Mouse (Mus musculus) ES-E14 (cell line): ENCODE measurements around the gene Prkar2b.

Source experiments
- CHD2 ChIP-seq: IDR thresholded peaks from 2 replicates; pipeline ENCODE4 v1.6.1; 2014; ENCODE audit warnings: mild to moderate bottlenecking, low read depth, low read length, inconsistent platforms
- HCFC1 ChIP-seq: IDR thresholded peaks from 2 replicates; pipeline ENCODE4 v1.6.1; 2012; ENCODE audit warnings: low read length, inconsistent platforms, borderline replicate concordance; ENCODE audit not compliant: insufficient read depth
- MAFK ChIP-seq: IDR thresholded peaks from 2 replicates; pipeline ENCODE4 v1.6.1; 2014; ENCODE audit warnings: mild to moderate bottlenecking, low read depth, low read length, inconsistent platforms; ENCODE audit not compliant: insufficient read depth
- ZC3H11A ChIP-seq: IDR thresholded peaks from 2 replicates; pipeline ENCODE4 v1.6.1; 2012; ENCODE audit warnings: low read depth, mild to moderate bottlenecking, inconsistent platforms, low read length, borderline replicate concordance
- ZNF384 ChIP-seq: IDR thresholded peaks from 2 replicates; pipeline ENCODE4 v1.6.1; 2012; ENCODE audit warnings: low read depth, low read length, inconsistent platforms

GRCm38 (mm10) chr12:31939026-31939425, 122.1 kb downstream of the Prkar2b start:
- TF ChIP-seq ZNF384 (no peak), MAFK (no peak), CHD2 (no peak), ZC3H11A (no peak), HCFC1 (no peak)
